Mouse (Mus musculus) thymus, adult 18-20 months (tissue): ENCODE measurements around the gene Lnpep.

Source experiments
- DNase-seq, 2 experiments: peaks; one replicate each; pipeline ENCODE4 v3.0.0; 2022; ENCODE audit warnings: mixed read lengths in 2 of 2

The Lnpep gene

DNA sequence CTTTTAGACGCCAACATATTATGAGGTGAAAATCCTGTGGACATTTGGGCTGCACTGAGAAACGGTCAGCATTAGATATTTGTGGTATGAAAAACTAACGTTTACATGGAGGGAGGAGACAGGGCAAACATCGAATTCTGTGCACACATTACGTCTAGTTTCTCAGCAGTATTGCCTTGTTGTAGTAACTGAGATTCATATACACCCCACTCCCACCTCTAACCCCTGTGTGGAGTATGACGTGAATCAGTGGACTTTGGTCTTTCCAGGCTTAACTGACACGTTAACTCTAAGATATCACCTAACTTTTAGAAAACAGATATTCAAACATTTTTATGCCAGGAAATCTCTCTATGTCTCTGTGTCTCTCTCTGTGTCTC is 133.2 kb downstream of the Lnpep start:
- DNase-seq = no peak

- no peak for DNase-seq
These were observed 133.8 kb downstream of the Lnpep start for GRCm38 (mm10) chr17:17490820-17491621.

DNA sequence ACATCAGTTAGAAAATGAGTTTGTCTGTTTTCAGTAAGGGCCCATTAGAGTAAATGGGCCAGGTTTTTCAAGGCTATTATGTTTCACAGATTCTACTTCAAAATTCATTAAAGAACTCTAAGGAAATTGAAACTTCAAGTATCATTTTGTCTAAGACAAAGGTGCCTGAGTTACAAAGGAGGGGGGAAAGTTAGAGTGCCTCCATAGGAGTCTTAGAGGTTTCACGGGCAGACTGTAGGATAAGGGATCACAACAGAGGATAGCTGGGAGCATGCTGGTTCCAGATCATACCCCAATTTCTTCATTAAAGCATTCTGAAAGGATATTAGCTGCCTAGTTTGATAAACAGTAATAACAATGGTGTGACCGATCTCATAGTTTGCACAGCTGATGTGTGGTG is 139.1 kb downstream of the Lnpep start:
- no peak for DNase-seq
